Mouse (Mus musculus) E14TG2a.4 (cell line): ENCODE results near the gene Prox1.

ENCODE experiments used
- CTCF ChIP-seq: conservative IDR thresholded peaks from 2 replicates; pipeline ENCODE4 v1.5.1; 2014; ENCODE audit warnings: low read length
- NANOG ChIP-seq: IDR thresholded peaks from 2 replicates; pipeline ENCODE4 v1.6.1; 2014; ENCODE audit warnings: borderline replicate concordance, low read length, mixed read lengths

DNA sequence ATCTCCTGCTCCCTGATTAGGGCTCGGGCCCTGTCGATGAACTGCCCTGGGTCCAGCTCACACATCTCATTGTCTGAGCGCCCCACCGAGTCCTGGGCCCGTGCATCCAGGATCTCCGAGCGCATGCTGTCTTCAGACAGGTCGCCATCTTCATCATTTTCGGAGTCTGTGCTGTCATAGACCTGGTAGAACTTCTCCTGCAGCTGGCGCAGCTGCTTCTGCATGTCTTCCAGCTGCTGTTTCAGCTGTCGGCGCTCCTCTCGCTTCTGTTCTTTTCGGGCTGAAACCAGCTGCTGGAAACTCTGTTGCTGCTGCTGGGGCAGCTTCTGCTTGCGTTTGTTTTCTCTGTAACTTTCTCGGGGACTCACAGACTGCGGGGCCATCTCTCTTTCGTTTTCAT, 9.2 kb downstream of the Prox1 start:
- no peak for TF ChIP-seq CTCF
- TF ChIP-seq NANOG: no peak
